Mouse (Mus musculus) embryonic fibroblast, embryonic 13.5 days (primary cell): ENCODE data around the gene Gas7.

Experiments
- CTCF ChIP-seq: IDR thresholded peaks from 2 replicates; pipeline ENCODE4 v1.5.1; 2011; ENCODE audit warnings: mild to moderate bottlenecking, control low read depth, low read length, moderate library complexity, borderline replicate concordance; ENCODE audit not compliant: insufficient read depth
- POLR2A ChIP-seq: IDR thresholded peaks from 2 replicates; pipeline ENCODE4 v1.6.1; 2011; ENCODE audit warnings: low read depth, mild to moderate bottlenecking, control low read depth, low read length, moderate library complexity

DNA sequence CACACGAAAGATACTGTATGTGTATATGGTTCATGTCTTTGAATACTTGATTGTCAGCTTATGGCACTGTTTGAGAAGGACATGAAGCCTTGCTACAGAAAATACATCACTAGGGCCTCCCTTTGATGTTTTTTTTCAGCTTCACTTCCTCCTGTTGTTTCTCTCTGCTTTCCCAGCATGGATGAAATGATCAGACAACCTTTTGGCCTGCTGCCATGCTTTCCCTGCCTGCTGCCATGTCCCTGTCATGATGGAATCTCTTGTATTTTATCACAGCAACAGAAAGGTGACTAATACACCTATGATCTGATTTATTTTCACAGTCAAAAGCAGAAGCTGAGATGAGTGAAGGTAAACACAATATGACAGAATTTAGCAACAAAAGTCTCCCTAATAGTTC lies 278.5 kb downstream of the Gas7 start:
- no peak for TF ChIP-seq CTCF
- TF ChIP-seq POLR2A, result no peak
